Mouse (Mus musculus) adrenal gland, postnatal 36 days (tissue): ENCODE results near the gene Ccdc82. TPM values are rescaled to one million over a fixed set of nuclear protein-coding genes. Genes with fewer than 3 reads are reported as not detected.

ENCODE experiments used
- DNase-seq, 2 experiments: peaks; one replicate each; pipeline ENCODE4 v3.0.0; 2021; ENCODE audit warnings: mixed read lengths in 1 of 2
- long read RNA-seq, 2 experiments: library from polyadenylated mRNA; stranded (forward); transcript quantifications; one replicate each; pipeline ENCODE4 v2.0.0; 2021; ENCODE audit warnings: borderline sequencing depth in 2 of 2
- total RNA-seq, 2 experiments: library from RNA; stranded (reverse); gene quantifications; 2 replicates each; pipeline ENCODE4 v1.2.3; 2021

Ccdc82 gene
- 10 to 100 TPM; 13.8 to 14.5 TPM for total RNA-seq
- long read RNA-seq, experiment 1, full-length matches to known transcripts: 9 of 10 reads
- long read RNA-seq, experiment 1, partial matches to known transcripts: 0 of 10 reads
- long read RNA-seq, experiment 1, other reads (novel, unspliced or antisense): 1 of 10 reads
- long read RNA-seq, experiment 2, partial matches to known transcripts: 0 of 1 reads
- long read RNA-seq, experiment 2, other reads (novel, unspliced or antisense): 1 of 1 reads

- peak; percentile 94 to 98 for DNase-seq
Measured at GRCm38 (mm10) chr9:13246815-13247638, at the start of gene Ccdc82. TSS of gene Ccdc82 (plus strand) at chr9:13246955.

DNA sequence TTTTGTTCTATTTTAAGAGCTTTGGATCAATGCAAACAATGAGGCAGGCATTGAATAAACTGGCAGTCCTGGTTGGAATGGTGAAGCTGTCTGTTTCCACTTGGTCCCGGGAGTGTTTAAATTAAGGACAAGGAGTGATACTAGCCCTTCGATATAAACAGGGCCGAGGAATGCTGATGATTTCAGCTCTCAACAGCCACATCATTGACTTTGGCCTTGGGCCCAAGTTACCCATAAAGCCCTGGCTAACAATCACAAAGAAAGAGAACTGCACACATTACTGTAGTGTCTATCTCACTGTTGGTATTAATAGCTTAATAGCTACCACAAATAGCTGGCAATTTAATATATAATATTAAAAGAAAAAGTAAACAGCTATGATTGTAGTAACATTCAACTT, 46.7 kb upstream of the Ccdc82 start:
- peak in 1 of 2 experiments; percentile 2 for DNase-seq

- DNase-seq: no peak
Measured at GRCm38 (mm10) chr9:13203109-13203508, 43.6 kb upstream of the Ccdc82 start.

- DNase-seq: no peak
Measured at GRCm38 (mm10) chr9:13203681-13204080, 43.1 kb upstream of the Ccdc82 start.

GRCm38 (mm10) chr9:13206369-13206768, 40.4 kb upstream of the Ccdc82 start:
- DNase-seq: no peak

- DNase-seq: no peak
Measured at GRCm38 (mm10) chr9:13225872-13226271, 20.9 kb upstream of the Ccdc82 start.

- no peak for DNase-seq
Measured at GRCm38 (mm10) chr9:13230553-13230952, 16.2 kb upstream of the Ccdc82 start.

- DNase-seq: peak; percentile 9 to 28
Measured at GRCm38 (mm10) chr9:13231545-13232216, 15.1 kb upstream of the Ccdc82 start.

- DNase-seq: no peak
Measured at GRCm38 (mm10) chr9:13242321-13242720, 4.4 kb upstream of the Ccdc82 start.

GRCm38 (mm10) chr9:13245481-13245880, 1.3 kb upstream of the Ccdc82 start, which contains the start of gene Jrkl:
TSS of gene Jrkl (minus strand) at chr9:13245829.
- DNase-seq: peak; percentile 8 to 20

DNA sequence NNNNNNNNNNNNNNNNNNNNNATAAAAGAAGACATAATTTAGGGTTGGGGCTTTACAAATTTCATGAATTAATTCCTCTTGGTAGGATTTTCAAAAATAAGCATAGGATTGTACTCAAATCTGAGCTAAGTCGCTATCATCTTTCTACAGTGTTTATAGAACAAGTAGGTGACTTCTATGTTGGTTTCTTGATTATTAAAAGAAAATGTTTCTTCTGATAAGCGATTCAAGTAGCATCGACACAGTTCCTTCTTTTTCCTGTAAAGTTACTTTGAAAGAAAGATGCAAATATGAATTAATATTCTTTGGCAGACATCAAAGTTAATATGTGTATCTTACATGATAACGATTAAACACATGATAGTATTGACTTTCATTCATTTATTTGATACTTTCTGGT, 1.3 kb downstream of the Ccdc82 start:
- DNase-seq: no peak

- no peak for DNase-seq
Measured at GRCm38 (mm10) chr9:13251251-13251650, 4.5 kb downstream of the Ccdc82 start.

GRCm38 (mm10) chr9:13256726-13257125, 10.0 kb downstream of the Ccdc82 start:
- DNase-seq: no peak

DNA sequence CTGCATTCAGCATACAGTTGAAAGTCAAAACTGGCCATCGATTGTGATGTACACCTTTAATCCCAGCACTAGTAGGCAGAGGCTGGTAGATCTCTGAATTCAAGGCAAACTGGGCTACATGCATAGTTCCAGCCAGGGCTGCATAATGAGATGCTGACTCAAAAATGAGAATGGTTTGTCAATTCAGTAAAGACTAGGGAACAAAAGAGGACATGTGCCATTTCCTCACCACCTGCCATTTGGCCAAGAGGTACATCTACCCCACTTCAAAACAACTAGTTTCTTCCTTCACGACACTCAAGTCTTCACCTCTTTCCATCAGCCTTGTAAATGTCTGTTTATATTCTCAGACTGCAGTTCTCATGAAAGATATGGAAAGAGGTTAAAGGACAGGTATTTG, 11.4 kb downstream of the Ccdc82 start:
- no peak for DNase-seq

DNA sequence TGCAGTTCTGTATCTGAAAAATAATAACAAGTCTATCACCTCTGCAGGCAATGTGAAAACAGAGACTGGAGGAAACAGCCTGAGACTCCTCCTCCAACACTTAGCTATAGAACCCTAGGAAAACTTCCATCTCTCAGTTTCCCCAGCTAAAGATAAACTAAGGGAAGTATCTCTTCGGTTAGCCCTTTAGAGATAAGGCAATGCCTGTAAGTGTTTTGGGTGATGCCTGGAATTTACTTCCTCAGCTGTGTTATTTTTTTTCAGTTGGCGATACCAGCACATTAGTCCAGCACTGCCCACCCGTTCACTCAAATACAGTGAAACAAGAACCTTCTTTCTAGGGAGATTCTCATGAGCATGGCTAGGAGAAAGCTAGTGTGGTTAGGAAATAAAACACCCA, 14.2 kb downstream of the Ccdc82 start:
- DNase-seq: no peak

- no peak for DNase-seq
Measured at GRCm38 (mm10) chr9:13273219-13273618, 26.5 kb downstream of the Ccdc82 start.

DNA sequence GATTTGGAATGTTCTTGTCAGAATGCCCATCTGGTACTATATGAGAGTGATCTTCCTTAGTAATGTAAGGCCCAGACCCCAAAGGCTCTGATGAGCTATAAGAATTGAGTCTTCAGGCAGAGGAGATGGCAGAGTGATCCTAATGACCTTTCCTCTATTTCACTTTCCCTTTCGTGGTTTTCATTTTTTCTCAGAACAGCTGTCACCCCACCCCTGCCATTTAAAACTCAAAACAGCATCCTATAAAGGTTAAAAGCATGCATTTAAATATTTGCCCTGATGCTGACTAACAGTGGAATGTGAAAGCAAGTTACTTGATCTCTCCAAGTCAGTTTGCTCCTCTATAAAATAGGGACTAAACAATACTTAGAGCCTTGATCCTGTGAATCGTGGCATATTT, 40.7 kb downstream of the Ccdc82 start:
- DNase-seq: no peak

DNA sequence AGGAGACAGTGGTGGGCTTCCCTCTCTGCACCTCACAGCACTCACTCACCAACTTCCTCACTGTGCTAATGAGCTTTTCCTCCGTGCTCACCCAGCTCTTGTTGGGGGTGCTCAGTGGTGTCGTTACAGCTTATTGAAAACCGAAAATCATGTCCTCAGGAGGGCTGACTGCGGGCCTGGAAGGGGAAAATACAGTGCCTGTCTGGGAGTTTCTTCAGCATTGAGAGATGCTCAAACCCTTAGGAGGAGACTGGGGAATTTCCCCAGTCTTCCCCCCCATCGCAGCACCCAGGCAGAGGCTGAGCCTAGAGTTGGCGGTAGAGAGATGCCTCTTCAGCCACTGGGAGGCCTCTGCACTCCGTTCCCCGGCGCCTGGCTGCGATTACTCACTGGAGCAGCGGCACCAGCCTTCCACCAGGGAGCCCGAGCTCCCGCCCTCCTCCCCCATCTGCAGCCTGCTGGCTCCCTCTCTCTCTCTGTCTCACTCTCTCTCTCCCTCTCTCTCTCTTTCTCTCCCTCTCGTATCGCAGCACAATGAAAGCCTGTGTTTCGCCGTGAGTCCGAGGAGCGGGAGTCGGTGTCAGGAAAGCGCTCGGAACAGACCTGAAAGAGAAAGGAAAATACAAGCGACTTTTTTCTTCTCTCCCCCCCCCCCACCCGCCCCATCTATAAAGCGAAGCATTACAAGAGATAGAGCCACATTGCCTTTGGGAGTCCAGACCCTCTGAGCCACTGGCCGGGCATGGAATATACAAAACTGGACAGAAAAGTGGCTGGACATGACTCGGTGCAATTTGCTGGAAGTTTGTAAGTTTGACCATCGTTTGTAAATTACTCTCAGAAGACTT, 49.7 kb downstream of the Ccdc82 start:
- DNase-seq: peak; percentile 95

DNA sequence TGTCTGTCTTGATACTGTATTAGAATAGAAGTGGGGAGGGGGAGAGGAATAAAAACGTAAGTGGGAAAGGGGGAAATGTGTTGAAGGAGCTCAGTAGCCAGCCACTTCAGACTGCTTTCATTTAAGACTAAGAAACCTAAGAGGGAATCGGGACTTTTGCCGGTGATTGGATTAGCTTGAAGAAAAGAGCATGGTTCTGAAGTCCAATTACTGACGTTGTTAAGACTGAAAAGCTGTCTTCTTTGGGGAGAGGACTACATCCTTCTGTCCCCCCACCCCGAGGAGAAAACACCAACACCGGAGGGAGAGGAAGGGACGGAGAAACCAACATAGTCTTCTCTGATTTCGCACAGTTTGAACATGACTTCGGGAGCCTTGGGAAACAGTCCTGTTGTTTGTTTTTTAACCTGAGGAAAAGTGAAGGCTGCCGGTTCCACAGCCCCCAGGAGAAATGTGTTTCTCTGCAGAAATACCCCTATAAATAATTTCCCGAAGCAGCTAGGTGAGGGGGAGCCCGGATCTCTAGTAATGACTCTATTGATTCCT, 50.4 kb downstream of the Ccdc82 start:
- no peak for DNase-seq

- DNase-seq: peak; percentile 50 to 69
Measured at GRCm38 (mm10) chr9:13297668-13298512, 51.1 kb downstream of the Ccdc82 start, which contains the start of gene Maml2. TSS of gene Maml2 (plus strand) at chr9:13297957.

- no peak for DNase-seq
Measured at GRCm38 (mm10) chr9:13298513-13298878, 51.7 kb downstream of the Ccdc82 start.
